Comparison of ENCODE assay signal across 9 mouse cellular contexts in the genomic region with DNA sequence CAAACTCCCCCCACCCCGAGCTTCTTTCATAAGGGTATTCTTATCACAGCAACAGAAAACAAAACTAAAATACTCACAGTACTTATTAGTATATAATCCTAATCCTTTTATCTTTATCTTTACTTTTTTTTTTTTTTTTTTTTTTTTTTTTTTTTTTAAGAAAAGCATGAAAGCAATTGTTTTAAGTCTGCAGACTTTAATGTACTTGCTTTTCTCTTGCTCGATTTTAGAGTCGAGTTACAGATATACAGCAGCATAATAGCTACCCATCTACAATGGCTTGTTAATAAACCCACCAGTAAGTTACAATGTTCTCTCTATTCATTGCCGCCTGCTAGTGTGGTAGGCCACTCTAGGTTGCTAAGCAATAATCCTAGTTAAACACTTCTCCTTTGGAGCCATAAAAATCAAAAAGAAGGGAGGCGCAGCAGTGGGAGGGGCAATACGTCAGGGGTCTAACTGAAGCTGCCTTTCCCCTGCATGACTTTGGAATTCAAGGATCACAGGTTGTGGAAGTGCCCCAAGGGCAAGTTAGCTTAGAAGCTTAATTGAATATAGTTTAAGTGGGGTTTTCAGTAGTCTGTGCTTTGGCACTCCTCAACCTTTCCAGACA. TPM values are rescaled to one million over a fixed set of nuclear protein-coding genes. Genes with fewer than 3 reads are reported as not detected.
DNase-seq lines count a peak whose midpoint lies in the region; ATAC-seq and TF ChIP-seq lines count a peak whose summit lies in the region.
"Had no signal": no experiment of that assay in that cellular context is flagged by ENCODE, and none has a peak within 500 bp of the region (broad histone marks: within the 10 kb centered on the region; RNA-seq: fewer than 3 reads in every experiment).

No protein-coding gene starts in this region.

- no peak for TF ChIP-seq EP300 in stomach, postnatal 0 days (optimal IDR thresholded peaks at IDR 0.05)

- no peak for TF ChIP-seq CTCF in stomach, postnatal 0 days (IDR thresholded peaks at IDR 0.05; ENCODE audit: low read depth)

- H3K4me1 ChIP-seq in forebrain, embryonic 10.5 days = peaks cover 34% of the 10 kb centered on the region
- peaks cover 30% of the 10 kb centered on the region for H3K4me1 ChIP-seq in forebrain, embryonic 15.5 days
- no peaks in the 10 kb centered on the region for H3K4me1 ChIP-seq in stomach, embryonic 14.5 days (ENCODE audit: control insufficient read depth, insufficient read depth, low read length)
- no peaks in the 10 kb centered on the region for H3K4me1 ChIP-seq in stomach, postnatal 0 days (replicated peaks; ENCODE audit: control insufficient read depth, insufficient read depth)

- H3K9me3 ChIP-seq in forebrain, embryonic 10.5 days = no peaks in the 10 kb centered on the region
- H3K9me3 ChIP-seq in forebrain, embryonic 15.5 days = no peaks in the 10 kb centered on the region
- no peaks in the 10 kb centered on the region for H3K9me3 ChIP-seq in stomach, embryonic 14.5 days (ENCODE audit: control insufficient read depth, low read depth, low read length)
- no peaks in the 10 kb centered on the region for H3K9me3 ChIP-seq in stomach, postnatal 0 days (ENCODE audit: control insufficient read depth, low read length)

- no peak for ATAC-seq in forebrain, embryonic 15.5 days (replicated peaks)
- peak; percentile 23; the same call in 1 of the 2 replicates for ATAC-seq in stomach, embryonic 14.5 days (ENCODE audit: insufficient number of reproducible peaks, insufficient read depth, low FRiP score, low read depth)
- no peak for ATAC-seq in stomach, postnatal 0 days (ENCODE audit: low FRiP score, low TSS enrichment)
- ATAC-seq in CD4-positive, CD25-positive, alpha-beta regulatory T cell, adult 4 months = no peak

- no peak overlapping the region for H3K9ac ChIP-seq in forebrain, embryonic 15.5 days (replicated peaks)
- H3K9ac ChIP-seq in stomach, embryonic 14.5 days (replicated peaks; ENCODE audit: low read depth, low read length) = no peak overlapping the region
- no peak overlapping the region for H3K9ac ChIP-seq in stomach, postnatal 0 days (ENCODE audit: low read length)
- H3K9ac ChIP-seq: liver, embryonic 14.5 days had no signal

- H3K36me3 ChIP-seq in forebrain, embryonic 10.5 days (replicated peaks) = no peaks in the 10 kb centered on the region
- no peaks in the 10 kb centered on the region for H3K36me3 ChIP-seq in forebrain, embryonic 15.5 days
- H3K36me3 ChIP-seq in stomach, embryonic 14.5 days (ENCODE audit: control insufficient read depth, insufficient read depth, low read length) = no peaks in the 10 kb centered on the region
- no peaks in the 10 kb centered on the region for H3K36me3 ChIP-seq in stomach, postnatal 0 days (ENCODE audit: control insufficient read depth, insufficient read depth, low read length)

- H3K27ac ChIP-seq in forebrain, embryonic 10.5 days = no peak overlapping the region
- no peak overlapping the region for H3K27ac ChIP-seq in forebrain, embryonic 15.5 days (replicated peaks)
- H3K27ac ChIP-seq in stomach, embryonic 14.5 days (ENCODE audit: low read length) = no peak overlapping the region
- H3K27ac ChIP-seq in stomach, postnatal 0 days (replicated peaks) = no peak overlapping the region
- H3K27ac ChIP-seq: liver, embryonic 14.5 days had no signal

- no peak overlapping the region for H3K4me2 ChIP-seq in forebrain, embryonic 15.5 days (replicated peaks)
- H3K4me2 ChIP-seq in stomach, embryonic 14.5 days (replicated peaks; ENCODE audit: low read depth, low read length) = no peak overlapping the region
- no peak overlapping the region for H3K4me2 ChIP-seq in stomach, postnatal 0 days (replicated peaks; ENCODE audit: low read depth)

- peak; percentile 67 for DNase-seq in forebrain, embryonic 10.5 days (ENCODE audit: extremely low spot score, low spot score)
- no peak for DNase-seq in stomach, postnatal 0 days (ENCODE audit: low spot score)
- peak; percentile 58 to 76 for DNase-seq in kidney, postnatal 25 days
- DNase-seq in cerebellum, postnatal 36 days = no peak
- no peak for DNase-seq in layer of hippocampus, postnatal 10 days (ENCODE audit: low spot score in 2 of 2)

- H3K4me3 ChIP-seq in forebrain, embryonic 10.5 days = no peak overlapping the region; the same call in 1 of the 2 replicates
- H3K4me3 ChIP-seq in forebrain, embryonic 15.5 days = no peak overlapping the region
- H3K4me3 ChIP-seq in stomach, embryonic 14.5 days (ENCODE audit: low read depth, low read length) = no peak overlapping the region
- H3K4me3 ChIP-seq in stomach, postnatal 0 days (ENCODE audit: low read depth, low read length) = no peak overlapping the region

- WGBS in forebrain, embryonic 10.5 days = 29% methylated on average over 6 of the region's 6 CpGs
- 5% methylated on average over 6 of the region's 6 CpGs for WGBS in forebrain, embryonic 15.5 days
- 50% methylated on average over 6 of the region's 6 CpGs for WGBS in stomach, embryonic 14.5 days
- WGBS in stomach, postnatal 0 days = 44% methylated on average over 6 of the region's 6 CpGs

- peaks cover 39% of the 10 kb centered on the region for H3K27me3 ChIP-seq in forebrain, embryonic 10.5 days (ENCODE audit: poor library complexity, severe bottlenecking)
- no peaks in the 10 kb centered on the region for H3K27me3 ChIP-seq in forebrain, embryonic 15.5 days
- no peaks in the 10 kb centered on the region for H3K27me3 ChIP-seq in stomach, embryonic 14.5 days (ENCODE audit: control insufficient read depth, insufficient read depth, low read length)
- no peaks in the 10 kb centered on the region for H3K27me3 ChIP-seq in stomach, postnatal 0 days (ENCODE audit: control insufficient read depth, insufficient read depth, low read length)

RNA-seq across cellular contexts. Expression of gene Efcab5, which starts 5.3 kb away (rescaled TPM):
- 0.20 and 0.25 TPM in 2 replicates for polyA plus RNA-seq in forebrain, embryonic 10.5 days (2016; fragmentation: Nextera tagmentation; extraction: Ambion mirVana)
- polyA plus RNA-seq in forebrain, embryonic 15.5 days (2015; fragmentation: Nextera tagmentation; extraction: Ambion mirVana) = 0.59 and 0.77 TPM in 2 replicates
- polyA plus RNA-seq in stomach, embryonic 14.5 days (2014; fragmentation: Nextera tagmentation; extraction: Ambion mirVana) = 0.36 and 0.39 TPM in 2 replicates
- 0.12 and 0.15 TPM in 2 replicates for polyA plus RNA-seq in stomach, postnatal 0 days (2015; fragmentation: Nextera tagmentation; extraction: Ambion mirVana)
- under 1 TPM; 0.32 to 0.33 TPM for polyA plus RNA-seq in CD4-positive, CD25-positive, alpha-beta regulatory T cell, adult 4 months (2017; shearing (Covaris generic))
- total RNA-seq in layer of hippocampus, postnatal 10 days (2021) = 1 to 10 TPM; 2.3 to 2.4 TPM

RNA-seq across cellular contexts. Expression of gene Ssh2, which starts 22.0 kb away (rescaled TPM):
- 9.0 and 9.9 TPM in 2 replicates for polyA plus RNA-seq in forebrain, embryonic 10.5 days (2016; fragmentation: Nextera tagmentation; extraction: Ambion mirVana)
- 18.0 and 20.1 TPM in 2 replicates for polyA plus RNA-seq in forebrain, embryonic 15.5 days (2015; fragmentation: Nextera tagmentation; extraction: Ambion mirVana)
- polyA plus RNA-seq in stomach, embryonic 14.5 days (2014; fragmentation: Nextera tagmentation; extraction: Ambion mirVana) = 10.9 and 11.3 TPM in 2 replicates
- polyA plus RNA-seq in stomach, postnatal 0 days (2015; fragmentation: Nextera tagmentation; extraction: Ambion mirVana) = 3.0 and 3.5 TPM in 2 replicates
- polyA plus RNA-seq in CD4-positive, CD25-positive, alpha-beta regulatory T cell, adult 4 months (2017; shearing (Covaris generic)) = 100 to 1,000 TPM in 1 of 2 experiments, 10 to 100 TPM in 1; 83.8 to 101 TPM
- total RNA-seq in layer of hippocampus, postnatal 10 days (2021) = 10 to 100 TPM; 44.9 to 46.5 TPM

Comparison
In these comparisons a context has a peak if more than half of its experiments do, and no peak if none do; other contexts are left out.
1. DNase-seq: peak in forebrain, embryonic 10.5 days (single experiment) and kidney, postnatal 25 days (2 of 2); none in stomach, postnatal 0 days (single experiment), cerebellum, postnatal 36 days (0 of 2) and layer of hippocampus, postnatal 10 days (0 of 2).